Mouse (Mus musculus) brain, embryonic 14.5 days (tissue): ENCODE results near the gene Ager.

Experiments
- CTCF ChIP-seq: fragments of 200-500 bp; IDR thresholded peaks from 2 replicates; pipeline ENCODE4 v1.5.1; 2012; ENCODE audit warnings: inconsistent platforms, mild to moderate bottlenecking, moderate library complexity, borderline replicate concordance; ENCODE audit not compliant: insufficient read depth, insufficient read length; ENCODE audit errors: extremely low read depth
- POLR2A ChIP-seq: fragments of 200-500 bp; IDR thresholded peaks from 2 replicates; pipeline ENCODE4 v1.6.1; 2012; ENCODE audit warnings: mild to moderate bottlenecking, inconsistent platforms, borderline replicate concordance; ENCODE audit not compliant: poor library complexity, insufficient read depth, insufficient read length, severe bottlenecking; ENCODE audit errors: extremely low read depth

DNA sequence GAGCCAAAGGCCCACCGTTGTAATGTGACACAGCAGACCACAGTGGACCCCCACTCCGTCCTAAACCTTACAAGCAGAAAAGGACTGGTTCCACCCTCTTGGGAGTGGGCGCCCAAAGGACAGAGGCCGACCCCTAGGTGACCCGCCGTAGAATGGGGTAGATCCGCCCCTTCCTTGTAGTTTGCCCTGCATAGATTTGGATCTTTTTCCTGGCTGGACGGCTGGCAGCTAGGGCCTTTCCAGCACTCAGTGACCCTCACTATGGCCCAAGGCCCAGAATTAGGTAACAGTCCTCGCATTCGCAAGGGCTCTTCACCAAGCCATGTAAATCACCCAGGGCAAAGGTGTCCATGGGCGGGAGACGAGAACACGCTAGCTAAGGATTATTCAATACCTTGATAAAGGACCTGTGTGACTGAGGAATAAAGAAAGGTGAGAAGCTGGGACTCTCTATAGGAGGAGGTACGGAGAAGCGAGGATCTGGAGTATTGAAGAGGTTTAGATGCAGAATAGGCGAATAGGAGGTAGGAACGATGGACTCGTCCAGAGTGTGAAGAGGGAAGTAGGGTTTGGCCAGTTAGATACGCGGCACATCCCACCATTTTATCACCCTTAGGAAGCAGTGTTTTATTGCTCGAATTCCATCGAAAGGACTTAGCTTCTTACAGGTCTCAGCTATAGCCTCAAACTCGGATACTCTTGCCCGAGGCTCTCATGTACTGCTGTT lies 7.0 kb downstream of the Ager start:
- TF ChIP-seq POLR2A (no peak), CTCF (no peak)
